Mouse (Mus musculus) heart, embryonic 14.5 days (tissue): ENCODE measurements around the gene Psme4. TPM values are rescaled to one million over a fixed set of nuclear protein-coding genes. Genes with fewer than 3 reads are reported as not detected.

Experiments
- polyA plus RNA-seq: library from polyadenylated mRNA; unstranded; fragments of >200 nt; fragmentation: Nextera tagmentation; extraction: Ambion mirVana; gene quantifications from 2 replicates; pipeline ENCODE4 v1.2.1, GENCODE M21; 2014

The Psme4 gene
- polyA plus RNA-seq, 1 experiment from 2014 or later = 20.1 TPM

Other genes with a start within 250 kb of the Psme4 start
- gene Acyp2, start 122.1 kb upstream of the Psme4 start, polyA plus RNA-seq = 38.0 and 39.3 TPM in 2 replicates
- 0.14 TPM in 1 of 2 replicates, not detected in the other for gene Gpr75, start 113.6 kb downstream of the Psme4 start, polyA plus RNA-seq
- 21.0 and 21.4 TPM in 2 replicates for gene Asb3, start 113.7 kb downstream of the Psme4 start, polyA plus RNA-seq
- gene Erlec1, start 182.6 kb downstream of the Psme4 start, polyA plus RNA-seq = 11.3 and 13.5 TPM in 2 replicates
- 15.0 and 16.5 TPM in 2 replicates for gene Chac2, start 214.6 kb downstream of the Psme4 start, polyA plus RNA-seq